Mouse (Mus musculus) kidney, adult 2 months (tissue): Measurements from ENCODE around the gene Tox2. TPM values are rescaled to one million over a fixed set of nuclear protein-coding genes. Genes with fewer than 3 reads are reported as not detected.

ENCODE experiments used
- DNase-seq: peaks from one replicate; pipeline ENCODE4 v3.0.0; 2021
- H3K27ac ChIP-seq: fragments of 200-500 bp; 2 replicates; pipeline ENCODE4 v1.5.1; 2012; ENCODE audit warnings: low read depth, low read length, control low read depth, inconsistent platforms; ENCODE audit not compliant: insufficient read depth
- H3K27me3 ChIP-seq: fragments of 200-500 bp; replicated peaks from 2 replicates; pipeline ENCODE4 v1.6.1; 2012; ENCODE audit warnings: mild to moderate bottlenecking, moderate library complexity, low read length, inconsistent platforms; ENCODE audit not compliant: control insufficient read depth, insufficient read depth
- H3K36me3 ChIP-seq: fragments of 200-500 bp; 2 replicates; pipeline ENCODE4 v1.6.1; 2012; ENCODE audit warnings: mild to moderate bottlenecking, moderate library complexity, low read length, inconsistent platforms; ENCODE audit not compliant: control insufficient read depth, insufficient read depth
- H3K4me1 ChIP-seq: fragments of 200-500 bp; 2 replicates; pipeline ENCODE4 v1.6.1; 2011; ENCODE audit warnings: low read length; ENCODE audit not compliant: control insufficient read depth, insufficient read depth
- H3K4me3 ChIP-seq: fragments of 200-500 bp; 2 replicates; pipeline ENCODE4 v1.5.1; 2011; ENCODE audit warnings: mild to moderate bottlenecking, low read depth, low read length, control low read depth; ENCODE audit not compliant: insufficient read depth
- CTCF ChIP-seq: fragments of 200-500 bp; conservative IDR thresholded peaks from 2 replicates; pipeline ENCODE4 v1.5.1; 2011; ENCODE audit warnings: low read depth, mild to moderate bottlenecking, control low read depth, low read length, moderate library complexity, mixed read lengths; ENCODE audit not compliant: insufficient read depth, insufficient read length
- POLR2A ChIP-seq: fragments of 200-500 bp; IDR thresholded peaks from one replicate; pipeline ENCODE4 v1.6.1; 2011; ENCODE audit warnings: low read depth, low read length, control low read depth
- WGBS: fragments of 180-500 bp; shearing (Covaris S2); methylation state at CpG from one replicate; pipeline ENCODE4 v1.1.7; 2018; 5-methylcytosine and 5-hydroxymethylcytosine counted together
- polyA plus RNA-seq: library from polyadenylated mRNA; depleted of rRNA; stranded (reverse); fragments of >200 nt; gene quantifications from 2 replicates; pipeline ENCODE4 v1.2.3, GENCODE M21; 2012; rRNA removed

Tox2 gene
- polyA plus RNA-seq, 1 experiment = 1.4 TPM

DNA sequence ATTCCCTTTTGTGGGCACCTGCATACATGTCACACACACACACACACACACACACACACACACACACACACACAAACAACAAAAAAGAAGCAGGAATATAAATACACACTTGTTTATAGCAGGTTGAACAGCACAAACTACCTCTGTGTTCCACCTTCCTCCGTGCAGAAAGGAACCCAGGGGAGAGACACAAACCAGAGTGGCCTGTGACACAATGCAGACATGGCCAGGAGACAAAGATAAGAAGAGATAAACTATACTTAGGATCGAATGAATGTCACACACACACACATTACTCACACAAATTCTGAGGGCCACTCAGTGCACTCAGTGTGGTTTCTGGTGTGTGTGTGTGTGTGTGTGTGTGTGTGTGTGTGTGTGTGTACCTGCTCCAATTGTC lies 156.3 kb downstream of the Tox2 start:
- DNase-seq = no peak
- 64% methylated on average over 2 of the region's 2 CpGs for WGBS
- no peak overlapping the region for H3K27ac ChIP-seq
- H3K4me3 ChIP-seq = no peak overlapping the region
- H3K27me3 ChIP-seq = no peaks in the 10 kb centered on the region
- no peaks in the 10 kb centered on the region for H3K4me1 ChIP-seq
- TF ChIP-seq POLR2A (no peak), CTCF (no peak)
- H3K36me3 ChIP-seq = no peaks in the 10 kb centered on the region

- no peaks in the 10 kb centered on the region for H3K27me3 ChIP-seq
- no peaks in the 10 kb centered on the region for H3K4me1 ChIP-seq
- WGBS = 66% methylated on average over 16 of the region's 16 CpGs
- TF ChIP-seq CTCF (no peak), POLR2A (no peak)
- no peak for DNase-seq
- H3K36me3 ChIP-seq = no peaks in the 10 kb centered on the region
- H3K4me3 ChIP-seq = no peak overlapping the region
- no peak overlapping the region for H3K27ac ChIP-seq
These were observed 158.1 kb downstream of the Tox2 start for GRCm38 (mm10) chr2:163360858-163361623.

GRCm38 (mm10) chr2:163362940-163363921 lies 160.3 kb downstream of the Tox2 start:
- Histone ChIP-seq H3K27me3 (no peaks in the 10 kb centered on the region), H3K36me3 (no peaks in the 10 kb centered on the region), H3K4me3 (no peak overlapping the region), H3K27ac (no peak overlapping the region), H3K4me1 (no peaks in the 10 kb centered on the region)
- DNase-seq = no peak
- no peak for TF ChIP-seq POLR2A
- no peak for TF ChIP-seq CTCF
- 75% methylated on average over 12 of the region's 12 CpGs for WGBS

- DNase-seq = no peak
- Histone ChIP-seq H3K4me3 (no peak overlapping the region), H3K27ac (no peak overlapping the region), H3K36me3 (no peaks in the 10 kb centered on the region), H3K27me3 (no peaks in the 10 kb centered on the region), H3K4me1 (no peaks in the 10 kb centered on the region)
- TF ChIP-seq CTCF = no peak
- TF ChIP-seq POLR2A = no peak
- WGBS = 59% methylated on average over 18 of the region's 18 CpGs
These were observed 162.0 kb downstream of the Tox2 start for GRCm38 (mm10) chr2:163364785-163365541.

DNA sequence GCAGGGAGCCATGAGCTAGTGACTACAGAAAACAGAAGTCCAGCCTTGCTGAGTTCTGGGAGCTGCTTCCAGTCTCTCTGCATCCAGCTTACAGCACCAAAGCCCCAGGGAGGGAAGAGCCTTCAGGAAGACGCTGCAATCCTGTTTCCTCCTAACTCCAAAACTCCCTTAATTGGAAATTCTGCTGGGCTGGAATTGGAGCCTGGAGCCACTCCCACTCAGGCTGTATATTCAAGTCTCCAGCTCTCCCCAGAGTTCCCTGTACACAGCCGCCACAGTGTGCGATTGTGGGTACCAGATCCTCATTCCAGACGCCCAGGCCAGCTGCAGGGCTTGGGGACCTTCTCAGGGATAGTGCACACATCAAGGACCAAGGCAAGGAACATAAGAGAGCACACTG lies 167.2 kb downstream of the Tox2 start:
- Histone ChIP-seq H3K4me1 (no peaks in the 10 kb centered on the region), H3K27me3 (no peaks in the 10 kb centered on the region), H3K4me3 (no peak overlapping the region), H3K27ac (no peak overlapping the region), H3K36me3 (no peaks in the 10 kb centered on the region)
- peak; percentile 4 for DNase-seq
- TF ChIP-seq CTCF (no peak), POLR2A (no peak)
- 23% methylated on average over 4 of the region's 4 CpGs for WGBS

DNA sequence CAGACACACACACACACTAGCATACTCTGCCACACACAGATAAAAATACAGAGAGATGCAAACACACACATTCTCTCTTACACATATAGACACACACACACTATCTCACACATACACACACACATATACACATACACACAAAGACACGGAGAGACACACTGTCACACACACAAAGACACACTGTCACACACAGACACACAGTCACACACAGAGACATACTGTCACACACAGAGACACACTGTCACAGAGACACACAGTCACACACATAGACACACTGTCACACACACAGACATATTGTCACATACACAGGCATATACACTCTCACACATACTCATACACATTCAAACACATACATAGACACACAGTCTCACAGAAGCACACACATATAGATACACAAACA lies 169.7 kb downstream of the Tox2 start:
- Histone ChIP-seq H3K4me1 (no peaks in the 10 kb centered on the region), H3K27ac (no peak overlapping the region), H3K27me3 (no peaks in the 10 kb centered on the region), H3K4me3 (no peak overlapping the region), H3K36me3 (no peaks in the 10 kb centered on the region)
- DNase-seq = no peak
- TF ChIP-seq CTCF = no peak
- TF ChIP-seq POLR2A = no peak
- WGBS = 96% methylated on average over 1 of the region's 1 CpGs

Other genes starting within 250 kb of the Tox2 start
- gene Sgk2, start 215.8 kb upstream of the Tox2 start, polyA plus RNA-seq = 98.5 and 101 TPM in 2 replicates
- gene Ift52, start 185.8 kb upstream of the Tox2 start, polyA plus RNA-seq = 34.6 and 37.5 TPM in 2 replicates
- 1.3 and 1.4 TPM in 2 replicates for gene Mybl2, start 148.4 kb upstream of the Tox2 start, polyA plus RNA-seq
- gene Gtsf1l, start 115.3 kb upstream of the Tox2 start, polyA plus RNA-seq = 0.12 TPM in 1 of 2 replicates, not detected in the other
- gene Jph2, start 194.9 kb downstream of the Tox2 start, polyA plus RNA-seq = 3.1 and 3.8 TPM in 2 replicates
- gene Oser1, start 221.6 kb downstream of the Tox2 start, polyA plus RNA-seq = 11.5 and 13.9 TPM in 2 replicates
- 0.31 and 0.38 TPM in 2 replicates for gene Gdap1l1, start 235.4 kb downstream of the Tox2 start, polyA plus RNA-seq